Mouse (Mus musculus): Measurements from ENCODE around the gene Lyzl4. TPM values are rescaled to one million over a fixed set of nuclear protein-coding genes. Genes with fewer than 3 reads are reported as not detected.

Gene Lyzl4
- total RNA-seq (2012; rRNA removed) = not detected in 2 replicates
- polyA plus RNA-seq (2012; ENCODE audit: insufficient read depth in 1 of 2, insufficient read length in 2 of 2, low read depth in 1 of 2, low replicate concordance in 2 of 2, missing spikeins in 1 of 2) = not detected

DNA sequence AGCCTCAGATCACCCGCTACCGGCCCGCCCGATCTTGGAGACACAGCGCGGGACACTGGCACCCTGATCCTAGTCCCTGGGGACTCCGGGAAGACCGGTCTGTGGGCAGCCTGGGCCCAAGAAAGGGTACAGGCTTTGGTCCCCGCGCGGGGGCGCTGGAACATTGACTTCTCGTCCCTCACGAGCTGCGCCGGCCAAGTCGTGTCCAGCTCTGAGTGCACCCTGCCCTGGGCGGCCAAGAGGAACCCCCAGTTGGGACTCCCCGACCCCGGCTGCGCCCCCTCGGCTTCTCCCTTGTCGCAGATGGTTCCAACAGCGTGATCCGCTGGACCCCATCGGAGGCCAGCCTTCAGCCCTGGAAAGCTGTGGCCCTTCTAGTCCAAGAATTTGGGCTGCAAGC, at the start of gene Lyzl4:
TSS of gene Lyzl4 (minus strand) at position 96 of the 400 bp plus-strand sequence.
- Histone ChIP-seq H3K9me3 (replicated peaks; ENCODE audit: insufficient read depth, low read length) (no peaks in the 10 kb centered on the region), H3K4me1 (ENCODE audit: control insufficient read depth in 1 of 2, insufficient read depth in 2 of 2, low read length in 2 of 2) (no peaks in the 10 kb centered on the region), H3K9ac (ENCODE audit: control insufficient read depth, low read depth, low read length, poor library complexity, severe bottlenecking) (no peak within 1 kb of the TSS), H3K79me2 (ENCODE audit: control insufficient read depth, insufficient read depth, low read length, poor library complexity) (no peaks in the 10 kb centered on the region), H3K36me3 (ENCODE audit: control insufficient read depth in 1 of 2, insufficient read depth in 2 of 2, low read length in 2 of 2) (no peaks in the 10 kb centered on the region), H3K27me3 (ENCODE audit: control insufficient read depth in 1 of 2, insufficient read depth in 2 of 2, low read length in 2 of 2) (no peaks in the 10 kb centered on the region), H3K4me3 (ENCODE audit: control insufficient read depth in 1 of 2, insufficient read depth in 1 of 2, low read depth in 2 of 2, low read length in 2 of 2) (no peak within 1 kb of the TSS), H3K27ac (ENCODE audit: control insufficient read depth, low read depth, low read length) (no peak within 1 kb of the TSS)
- TF ChIP-seq USF2 (IDR thresholded peaks at IDR 0.05; ENCODE audit: borderline replicate concordance in 1 of 2, insufficient read depth in 1 of 2, low read depth in 1 of 2, low read length in 2 of 2) = no peak
- TF ChIP-seq ZMIZ1 (IDR thresholded peaks at IDR 0.05; ENCODE audit: low read depth, low read length) = no peak
- TF ChIP-seq TCF12 (IDR thresholded peaks at IDR 0.05; ENCODE audit: low read depth, low read length) = no peak
- no peak for TF ChIP-seq TBP (IDR thresholded peaks at IDR 0.05; ENCODE audit: low read depth, low read length)
- TF ChIP-seq UBTF (IDR thresholded peaks at IDR 0.05; ENCODE audit: borderline replicate concordance, insufficient read depth, low read depth, low read length) = no peak
- no peak for TF ChIP-seq MYC (IDR thresholded peaks at IDR 0.05; ENCODE audit: low read depth, low read length)
- TF ChIP-seq CTCF (IDR thresholded peaks at IDR 0.05 in 2 of 3, conservative IDR thresholded peaks at IDR 0.05 in 1 of 3; ENCODE audit: control insufficient read depth in 1 of 3, insufficient read depth in 1 of 3, low read depth in 2 of 3, low read length in 3 of 3, poor library complexity in 1 of 3, severe bottlenecking in 1 of 3) = no peak
- no peak for TF ChIP-seq JUND (IDR thresholded peaks at IDR 0.05; ENCODE audit: low read depth, low read length)
- TF ChIP-seq SIN3A (IDR thresholded peaks at IDR 0.05; ENCODE audit: low read length) = no peak
- TF ChIP-seq ELF1 (IDR thresholded peaks at IDR 0.05; ENCODE audit: low read depth, low read length) = no peak
- no peak for TF ChIP-seq SMC3 (IDR thresholded peaks at IDR 0.05; ENCODE audit: low read depth, low read length)
- no peak for TF ChIP-seq USF1 (IDR thresholded peaks at IDR 0.05; ENCODE audit: low read depth, low read length)
- TF ChIP-seq POLR2AphosphoS2 (IDR thresholded peaks at IDR 0.05; ENCODE audit: low read length) = no peak
- no peak for TF ChIP-seq ZC3H11A (IDR thresholded peaks at IDR 0.05; ENCODE audit: low read depth, low read length)
- TF ChIP-seq RAD21 (IDR thresholded peaks at IDR 0.05; ENCODE audit: low read depth, low read length) = no peak
- TF ChIP-seq RCOR1 (IDR thresholded peaks at IDR 0.05; ENCODE audit: low read depth, low read length) = no peak
- no peak for DNase-seq (ENCODE audit: low read depth, low spot score)

DNA sequence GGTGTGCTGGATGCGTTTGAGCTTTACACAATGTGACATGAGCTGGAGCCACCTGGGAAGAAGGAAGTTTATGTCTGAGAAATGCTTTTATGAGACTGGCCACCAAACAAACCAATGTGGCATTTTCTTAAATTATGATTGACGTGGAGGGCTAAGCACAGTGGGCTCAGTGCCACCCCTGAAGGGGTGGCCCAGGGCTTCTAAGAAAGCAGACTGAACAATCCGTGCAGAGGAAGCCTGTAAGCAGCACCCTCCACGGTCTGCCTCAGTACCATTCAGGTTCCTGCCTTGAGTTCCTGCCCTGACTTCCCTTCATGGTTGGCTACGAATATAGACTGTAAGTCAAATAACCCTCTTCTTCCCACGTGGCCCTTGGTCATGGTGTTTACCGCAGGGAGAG, 48.8 kb upstream of the Lyzl4 start:
- H3K4me1 ChIP-seq (ENCODE audit: control insufficient read depth in 1 of 2, insufficient read depth in 2 of 2, low read length in 2 of 2) = no peaks in the 10 kb centered on the region
- H3K9me3 ChIP-seq (replicated peaks; ENCODE audit: insufficient read depth, low read length) = no peaks in the 10 kb centered on the region
- H3K9ac ChIP-seq (ENCODE audit: control insufficient read depth, low read depth, low read length, poor library complexity, severe bottlenecking) = no peak overlapping the region
- no peaks in the 10 kb centered on the region for H3K36me3 ChIP-seq (ENCODE audit: control insufficient read depth in 1 of 2, insufficient read depth in 2 of 2, low read length in 2 of 2)
- H3K4me3 ChIP-seq (ENCODE audit: control insufficient read depth in 1 of 2, insufficient read depth in 1 of 2, low read depth in 2 of 2, low read length in 2 of 2) = no peak overlapping the region
- no peaks in the 10 kb centered on the region for H3K79me2 ChIP-seq (ENCODE audit: control insufficient read depth, insufficient read depth, low read length, poor library complexity)
- H3K27ac ChIP-seq (ENCODE audit: control insufficient read depth, low read depth, low read length) = no peak overlapping the region
- H3K27me3 ChIP-seq (ENCODE audit: control insufficient read depth in 1 of 2, insufficient read depth in 2 of 2, low read length in 2 of 2) = no peaks in the 10 kb centered on the region
- no peak for DNase-seq (ENCODE audit: low read depth, low spot score)
- no peak for TF ChIP-seq CHD2 (IDR thresholded peaks at IDR 0.05; ENCODE audit: low read length)
- no peak for TF ChIP-seq POLR2A (IDR thresholded peaks at IDR 0.05; ENCODE audit: control insufficient read depth in 1 of 2, insufficient read depth in 1 of 2, low read depth in 1 of 2, low read length in 2 of 2, poor library complexity in 1 of 2)
- no peak for TF ChIP-seq JUND (IDR thresholded peaks at IDR 0.05; ENCODE audit: low read depth, low read length)
- TF ChIP-seq TCF12 (IDR thresholded peaks at IDR 0.05; ENCODE audit: low read depth, low read length) = no peak
- no peak for TF ChIP-seq ZNF384 (IDR thresholded peaks at IDR 0.05; ENCODE audit: low read depth, low read length)
- TF ChIP-seq MAX (IDR thresholded peaks at IDR 0.05; ENCODE audit: low read length) = no peak
- no peak for TF ChIP-seq BHLHE40 (IDR thresholded peaks at IDR 0.05; ENCODE audit: borderline replicate concordance, low read depth, low read length)
- TF ChIP-seq GABPA (IDR thresholded peaks at IDR 0.05; ENCODE audit: low read depth, low read length) = no peak
- TF ChIP-seq USF2 (IDR thresholded peaks at IDR 0.05; ENCODE audit: borderline replicate concordance in 1 of 2, insufficient read depth in 1 of 2, low read depth in 1 of 2, low read length in 2 of 2) = no peak
- TF ChIP-seq ZMIZ1 (IDR thresholded peaks at IDR 0.05; ENCODE audit: low read depth, low read length) = no peak
- no peak for TF ChIP-seq UBTF (IDR thresholded peaks at IDR 0.05; ENCODE audit: borderline replicate concordance, insufficient read depth, low read depth, low read length)
- TF ChIP-seq HCFC1 (IDR thresholded peaks at IDR 0.05; ENCODE audit: low read depth, low read length) = no peak
- TF ChIP-seq KAT2A (conservative IDR thresholded peaks at IDR 0.05; ENCODE audit: low read depth, low read length) = no peak
- no peak for TF ChIP-seq TBP (IDR thresholded peaks at IDR 0.05; ENCODE audit: low read depth, low read length)
- no peak for TF ChIP-seq ETS1 (IDR thresholded peaks at IDR 0.05; ENCODE audit: low read depth, low read length)
